Mouse (Mus musculus) brain, embryonic 18.5 days (tissue): ENCODE measurements around the gene Pcgf1.

Experiments
- DNase-seq: peaks from one replicate; pipeline ENCODE4 v3.0.0-alpha.2; 2012; ENCODE audit warnings: low read depth, low spot score

The Pcgf1 gene

GRCm38 (mm10) chr6:83122961-83123360, 45.3 kb downstream of the Pcgf1 start:
- DNase-seq: no peak

DNA sequence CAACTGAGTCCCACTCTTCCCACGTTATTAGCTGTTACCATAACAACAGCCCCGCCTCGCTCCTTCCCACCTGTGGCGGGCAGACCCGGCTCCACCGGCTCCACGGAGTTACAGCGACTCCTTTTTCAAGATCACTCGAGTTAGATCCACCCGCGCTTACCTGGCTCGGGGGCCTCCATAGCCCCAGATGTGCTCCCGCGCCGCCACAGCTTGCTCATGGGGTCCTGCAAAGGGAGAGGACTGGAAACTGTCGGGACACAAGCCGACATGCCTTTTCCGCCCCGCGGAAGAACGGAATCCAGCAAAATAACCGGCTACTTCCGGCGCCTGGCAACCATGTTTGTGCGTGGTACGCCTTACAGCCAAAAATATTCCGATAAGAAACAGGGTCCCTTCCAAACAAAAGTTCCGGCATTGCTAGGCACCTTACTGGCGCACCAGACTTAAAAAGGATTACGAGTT, 47.2 kb downstream of the Pcgf1 start:
- DNase-seq: peak; percentile 88

DNA sequence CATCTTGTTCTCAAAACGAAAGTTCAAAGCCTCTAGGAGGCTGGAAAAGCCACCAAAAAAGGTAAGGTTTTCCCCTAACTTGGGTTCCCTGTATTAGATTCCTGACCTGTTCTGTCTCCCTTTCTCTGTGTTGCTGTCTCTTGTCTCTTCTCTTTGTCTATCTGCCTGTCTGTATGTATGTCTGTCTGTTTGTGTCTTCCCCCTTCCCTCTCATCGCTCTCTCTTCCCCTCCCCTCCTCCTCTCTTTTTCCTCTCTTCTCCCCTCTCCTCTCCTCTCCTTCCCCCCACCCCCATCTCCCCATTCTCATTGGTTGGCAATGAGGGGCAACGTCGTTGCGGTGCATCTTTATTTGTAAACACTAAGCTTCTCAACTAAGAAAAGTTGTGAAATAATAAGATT, 47.7 kb downstream of the Pcgf1 start, which contains the start of gene Ino80b:
Ino80b (minus strand) TSS at position 101 of the 400 bp plus-strand sequence.
- no peak for DNase-seq

GRCm38 (mm10) chr6:83127419-83127818, 49.8 kb downstream of the Pcgf1 start:
- DNase-seq: no peak
